Mouse (Mus musculus) C2C12 (cell line): ENCODE data around the gene Kif11. TPM values are rescaled to one million over a fixed set of nuclear protein-coding genes. Genes with fewer than 3 reads are reported as not detected.

Experiments used
- H3K27me3 ChIP-seq: one replicate; pipeline ENCODE4 v1.6.1; 2011; ENCODE audit not compliant: control insufficient read depth, insufficient read depth, insufficient read length
- H3K36me3 ChIP-seq: one replicate; pipeline ENCODE4 v1.6.1; 2011; ENCODE audit not compliant: control insufficient read depth, insufficient read depth
- H3K4me3 ChIP-seq: one replicate; pipeline ENCODE4 v1.5.1; 2011; ENCODE audit warnings: mild to moderate bottlenecking, control low read depth; ENCODE audit not compliant: poor library complexity, insufficient read depth, severe bottlenecking
- H3K79me2 ChIP-seq: one replicate; pipeline ENCODE4 v1.6.1; 2011; ENCODE audit not compliant: control insufficient read depth, insufficient read depth
- H3K79me3 ChIP-seq: one replicate; pipeline ENCODE4 v1.6.1; 2011; ENCODE audit warnings: low read depth, control low read depth
- H3ac ChIP-seq: one replicate; pipeline ENCODE3; 2011; ENCODE audit warnings: low read depth; ENCODE audit not compliant: control insufficient read depth, insufficient read length
- CEBPB ChIP-seq: IDR thresholded peaks from one replicate; pipeline ENCODE4 v1.6.1; 2011; ENCODE audit warnings: low read depth, mild to moderate bottlenecking, control low read depth, moderate library complexity
- CTCF ChIP-seq: IDR thresholded peaks from one replicate; pipeline ENCODE4 v1.5.1; 2011; ENCODE audit not compliant: control insufficient read depth, insufficient read depth, insufficient read length
- FOSL1 ChIP-seq: IDR thresholded peaks from one replicate; pipeline ENCODE4 v1.8.0; 2011; ENCODE audit warnings: mild to moderate bottlenecking, low read length; ENCODE audit not compliant: poor library complexity, insufficient read depth, severe bottlenecking
- MAX ChIP-seq: IDR thresholded peaks from one replicate; pipeline ENCODE4 v1.6.1; 2011; ENCODE audit warnings: mild to moderate bottlenecking, control low read depth
- MYOD1 ChIP-seq: IDR thresholded peaks from one replicate; pipeline ENCODE4 v1.6.1; 2011; ENCODE audit warnings: low read depth; ENCODE audit not compliant: control insufficient read depth, insufficient read length
- MYOG ChIP-seq: IDR thresholded peaks from one replicate; pipeline ENCODE4 v1.6.1; 2011; ENCODE audit not compliant: control insufficient read depth, insufficient read length; ENCODE audit errors: extremely low read depth
- USF1 ChIP-seq: IDR thresholded peaks from one replicate; pipeline ENCODE4 v1.6.1; 2011; ENCODE audit warnings: low read depth, mild to moderate bottlenecking, control low read depth, moderate library complexity
- polyA plus RNA-seq: library from polyadenylated mRNA; unstranded; fragments of >200 nt; fragmentation: generic; extraction: Trizol; gene quantifications from one replicate; pipeline ENCODE4 v1.2.1, GENCODE M21; 2012; ENCODE audit warnings: missing spikeins

The Kif11 gene
- polyA plus RNA-seq, 1 experiment = 10.5 TPM

DNA sequence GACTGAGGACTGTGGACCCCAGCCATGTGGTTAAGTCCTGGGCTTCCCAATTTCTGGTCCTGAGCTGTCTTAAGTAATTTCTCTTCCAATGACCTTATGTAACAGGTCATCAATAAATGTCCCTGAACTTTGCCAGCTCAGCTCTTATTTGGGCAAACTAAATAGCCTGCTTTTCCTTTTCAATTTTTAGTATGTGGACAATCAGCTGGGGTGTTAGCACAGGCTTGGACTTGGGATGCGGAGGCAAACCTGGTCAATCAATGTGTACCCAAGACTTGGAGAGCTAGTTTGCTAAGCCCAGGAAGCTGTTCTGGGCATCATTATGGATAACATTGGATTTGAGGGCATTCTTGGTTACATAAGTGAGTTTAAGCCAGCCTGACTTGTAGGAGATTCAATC is 79.8 kb downstream of the Kif11 start:
- Histone ChIP-seq H3ac (no peak overlapping the region), H3K36me3 (no peaks in the 10 kb centered on the region), H3K79me3 (no peaks in the 10 kb centered on the region), H3K79me2 (no peaks in the 10 kb centered on the region), H3K4me3 (no peak overlapping the region), H3K27me3 (no peaks in the 10 kb centered on the region)
- TF ChIP-seq USF1 = no peak
- no peak for TF ChIP-seq FOSL1

DNA sequence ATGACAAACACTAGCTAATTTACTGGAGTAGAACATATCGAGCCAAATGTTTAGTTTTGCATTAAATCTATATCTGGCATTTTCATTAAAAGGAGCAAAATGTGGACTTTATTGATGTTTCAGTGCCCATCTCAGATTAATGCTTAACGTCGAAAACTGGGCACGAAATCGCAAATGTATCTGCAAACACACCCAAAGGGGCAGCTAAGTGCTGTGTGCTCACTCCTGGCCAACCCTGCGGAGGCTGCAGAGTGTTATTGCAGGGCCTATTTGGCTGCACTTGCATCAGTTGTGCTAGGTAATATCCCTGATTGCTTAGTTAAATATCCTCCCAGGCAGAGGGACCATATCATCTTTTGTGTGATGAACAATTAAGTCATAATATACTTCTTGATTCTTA is 81.8 kb downstream of the Kif11 start:
- Histone ChIP-seq H3K79me3 (no peaks in the 10 kb centered on the region), H3ac (no peak overlapping the region), H3K36me3 (no peaks in the 10 kb centered on the region), H3K4me3 (no peak overlapping the region), H3K27me3 (no peaks in the 10 kb centered on the region), H3K79me2 (no peaks in the 10 kb centered on the region)
- TF ChIP-seq MYOG = no peak
- no peak for TF ChIP-seq CTCF
- TF ChIP-seq FOSL1 = no peak
- no peak for TF ChIP-seq CEBPB
- no peak for TF ChIP-seq MYOD1
- TF ChIP-seq USF1 = no peak
- no peak for TF ChIP-seq MAX

DNA sequence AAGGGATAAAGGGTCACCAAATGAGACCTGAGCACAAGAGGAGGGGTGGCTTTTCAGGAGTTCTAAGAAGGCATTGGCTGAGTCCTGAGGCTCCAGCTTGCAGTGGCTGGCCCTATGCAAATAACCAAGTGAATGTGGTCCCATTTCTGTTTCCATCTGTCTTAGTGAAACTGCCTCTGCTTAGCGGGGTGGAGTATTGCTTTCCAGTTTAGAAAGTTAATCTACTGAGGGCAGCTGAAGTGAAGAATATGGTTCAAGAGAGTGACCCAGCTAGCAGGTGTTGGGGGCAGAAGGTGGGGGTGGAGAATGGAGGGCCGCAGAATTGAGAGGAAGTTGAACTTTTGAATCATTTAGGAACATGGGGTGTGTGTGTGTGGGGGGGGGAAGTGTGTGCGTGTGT is 90.2 kb downstream of the Kif11 start:
- Histone ChIP-seq H3K36me3 (no peaks in the 10 kb centered on the region), H3K4me3 (no peak overlapping the region), H3K27me3 (no peaks in the 10 kb centered on the region), H3ac (no peak overlapping the region), H3K79me2 (no peaks in the 10 kb centered on the region), H3K79me3 (no peaks in the 10 kb centered on the region)
- TF ChIP-seq FOSL1 (no peak), CTCF (no peak), MYOG (no peak), CEBPB (no peak), MYOD1 (no peak), USF1 (no peak), MAX (no peak)

DNA sequence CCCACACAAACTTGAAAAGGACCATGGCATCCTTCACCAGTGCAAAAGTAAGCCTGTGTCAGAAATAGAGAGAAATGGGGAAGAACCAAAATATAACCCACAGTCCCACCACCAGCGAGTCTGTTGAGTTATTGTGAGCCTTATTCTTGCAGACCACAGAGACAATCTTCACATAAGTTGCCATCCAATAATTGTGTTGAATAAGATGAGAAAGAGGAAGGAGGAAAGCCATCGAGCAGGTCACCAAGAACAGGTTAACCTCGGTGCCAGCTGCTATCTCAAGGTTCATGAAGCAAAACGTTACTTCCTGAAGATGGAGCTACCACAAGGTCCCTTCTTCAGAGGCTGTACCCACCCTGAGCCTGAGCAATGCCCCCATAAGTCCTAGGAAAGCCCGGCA is 90.8 kb downstream of the Kif11 start:
- H3K4me3 ChIP-seq = no peak overlapping the region
- H3K27me3 ChIP-seq = no peaks in the 10 kb centered on the region
- TF ChIP-seq CTCF (no peak), MYOG (no peak), CEBPB (no peak), FOSL1 (no peak), USF1 (no peak), MAX (no peak), MYOD1 (no peak)
- no peaks in the 10 kb centered on the region for H3K36me3 ChIP-seq
- no peaks in the 10 kb centered on the region for H3K79me2 ChIP-seq
- H3ac ChIP-seq = no peak overlapping the region
- H3K79me3 ChIP-seq = no peaks in the 10 kb centered on the region

DNA sequence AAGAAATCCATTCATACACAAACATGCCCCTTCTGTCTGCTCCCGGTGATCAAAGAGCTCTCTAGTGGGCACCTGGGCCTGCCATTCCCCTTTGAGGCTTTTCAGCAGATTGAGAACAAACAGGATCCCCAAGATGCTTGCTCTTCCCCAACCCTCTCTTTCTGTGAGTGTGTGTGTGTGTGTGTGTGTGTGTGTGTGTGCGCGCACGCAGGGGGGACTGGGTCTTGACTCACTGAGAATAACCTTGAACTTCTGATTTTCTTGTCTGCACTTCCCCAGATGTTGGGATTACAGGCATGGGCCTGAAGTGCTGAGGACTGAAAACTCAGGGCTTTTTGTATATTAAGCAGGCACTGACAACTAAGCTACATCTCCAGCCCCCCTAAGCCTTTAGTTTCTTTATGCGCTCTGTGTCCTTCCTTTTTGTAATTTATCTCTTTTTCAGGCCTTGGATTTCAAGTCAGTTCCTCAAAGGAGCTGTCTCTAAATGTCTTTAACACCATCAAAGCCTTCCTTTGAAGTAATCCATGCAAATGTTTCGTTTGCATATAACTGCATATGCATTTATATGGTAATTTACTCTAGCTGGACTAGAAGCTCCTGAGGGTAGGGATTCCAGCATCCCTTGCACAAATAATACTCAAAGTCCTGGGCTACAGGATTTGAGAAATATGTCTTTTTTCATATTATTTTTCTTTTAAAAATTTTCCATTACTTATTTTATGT is 92.8 kb downstream of the Kif11 start:
- Histone ChIP-seq H3ac (no peak overlapping the region), H3K36me3 (no peaks in the 10 kb centered on the region), H3K4me3 (no peak overlapping the region), H3K79me2 (no peaks in the 10 kb centered on the region), H3K79me3 (no peaks in the 10 kb centered on the region), H3K27me3 (no peaks in the 10 kb centered on the region)
- TF ChIP-seq MAX (no peak), FOSL1 (no peak), CEBPB (no peak), CTCF (no peak), MYOD1 (no peak), USF1 (no peak), MYOG (no peak)

Other genes starting within 250 kb of the Kif11 start
- gene March5, start 168.9 kb upstream of the Kif11 start, polyA plus RNA-seq = 55.7 TPM
- gene Cpeb3, start 167.8 kb upstream of the Kif11 start, polyA plus RNA-seq = 0.57 TPM
- gene Ide, start 38.6 kb upstream of the Kif11 start, polyA plus RNA-seq = 13.4 TPM
- 0.74 TPM for gene Hhex, start 58.4 kb downstream of the Kif11 start, polyA plus RNA-seq
- 2.2 TPM for gene Exoc6, start 174.0 kb downstream of the Kif11 start, polyA plus RNA-seq